Mouse (Mus musculus) lung, embryonic 16.5 days (tissue): ENCODE data around the gene Lrrc1. TPM values are rescaled to one million over a fixed set of nuclear protein-coding genes. Genes with fewer than 3 reads are reported as not detected.

Experiments used
- ATAC-seq: fragments of 200-750 bp; cut with Nextera tagmentation; 2 replicates; pipeline ENCODE4 v1.8.0; 2017; ENCODE audit warnings: low read depth, mild to moderate bottlenecking, moderate library complexity
- H3K27ac ChIP-seq: fragments of 300-500 bp; sonication (generic); 2 replicates; pipeline ENCODE4 v1.5.1; 2014; ENCODE audit warnings: mild to moderate bottlenecking, control low read depth, low read length
- H3K27me3 ChIP-seq: fragments of 300-500 bp; sonication (generic); 2 replicates; pipeline ENCODE4 v1.6.1; 2014; ENCODE audit warnings: low read depth, low read length, mixed read lengths; ENCODE audit not compliant: control insufficient read depth, insufficient read depth
- H3K36me3 ChIP-seq: fragments of 300-500 bp; sonication (generic); 2 replicates; pipeline ENCODE4 v1.6.1; 2014; ENCODE audit warnings: low read length; ENCODE audit not compliant: control insufficient read depth, insufficient read depth
- H3K4me1 ChIP-seq: fragments of 300-500 bp; sonication (generic); replicated peaks from 2 replicates; pipeline ENCODE4 v1.6.1; 2014; ENCODE audit warnings: low read length, mixed read lengths; ENCODE audit not compliant: control insufficient read depth, insufficient read depth
- H3K4me2 ChIP-seq: fragments of 300-500 bp; sonication (generic); 2 replicates; pipeline ENCODE4 v1.6.1; 2014; ENCODE audit warnings: low read depth, low read length, control low read depth
- H3K4me3 ChIP-seq: fragments of 300-500 bp; sonication (generic); 2 replicates; pipeline ENCODE4 v1.5.1; 2014; ENCODE audit warnings: mild to moderate bottlenecking, low read length, control low read depth
- H3K9ac ChIP-seq: fragments of 300-500 bp; sonication (generic); 2 replicates; pipeline ENCODE4 v1.6.1; 2014; ENCODE audit warnings: low read length, control low read depth
- H3K9me3 ChIP-seq: fragments of 300-500 bp; sonication (generic); 2 replicates; pipeline ENCODE4 v1.6.1; 2016; ENCODE audit warnings: low read length; ENCODE audit not compliant: control insufficient read depth
- WGBS: fragments of 180-500 bp; shearing (Covaris S2); extraction: QIAGEN DNeasy Blood & Tissue Kit; methylation state at CpG from one replicate; pipeline ENCODE4 v1.1.7; 2014; 5-methylcytosine and 5-hydroxymethylcytosine counted together
- polyA plus RNA-seq: library from polyadenylated mRNA; unstranded; fragments of >200 nt; fragmentation: Nextera tagmentation; extraction: Ambion mirVana; gene quantifications from 2 replicates; pipeline ENCODE4 v1.2.1, GENCODE M21; 2015

The Lrrc1 gene
- polyA plus RNA-seq, 1 experiment from 2014 or later: 10.3 TPM

DNA sequence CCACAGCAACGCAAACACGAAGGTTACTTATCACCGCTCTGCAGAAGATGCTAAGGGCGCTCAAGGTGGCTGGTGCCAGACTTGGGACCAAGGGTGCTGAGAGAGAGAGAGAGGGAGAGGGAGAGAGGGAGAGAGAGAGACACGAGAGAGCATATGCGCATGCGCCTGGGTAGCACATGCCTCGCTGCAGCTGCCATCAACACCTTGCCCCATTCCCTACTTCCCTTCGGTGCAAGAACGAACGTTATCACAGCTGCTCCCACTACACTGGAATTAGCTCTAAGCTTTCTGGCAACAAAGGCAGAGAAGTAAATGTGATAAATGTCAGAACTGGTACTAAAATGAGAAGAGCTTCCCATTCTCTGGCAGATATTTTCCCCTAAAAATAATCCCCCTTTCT, 79.3 kb downstream of the Lrrc1 start:
- Histone ChIP-seq H3K4me3 (no peak overlapping the region), H3K9ac (no peak overlapping the region), H3K36me3 (no peaks in the 10 kb centered on the region; the same call in none of the 2 replicates), H3K27ac (no peak overlapping the region), H3K4me1 (peaks cover 8% of the 10 kb centered on the region), H3K27me3 (no peaks in the 10 kb centered on the region), H3K9me3 (no peaks in the 10 kb centered on the region), H3K4me2 (no peak overlapping the region)
- no peak for ATAC-seq
- WGBS: 72% methylated on average over 11 of the region's 11 CpGs

DNA sequence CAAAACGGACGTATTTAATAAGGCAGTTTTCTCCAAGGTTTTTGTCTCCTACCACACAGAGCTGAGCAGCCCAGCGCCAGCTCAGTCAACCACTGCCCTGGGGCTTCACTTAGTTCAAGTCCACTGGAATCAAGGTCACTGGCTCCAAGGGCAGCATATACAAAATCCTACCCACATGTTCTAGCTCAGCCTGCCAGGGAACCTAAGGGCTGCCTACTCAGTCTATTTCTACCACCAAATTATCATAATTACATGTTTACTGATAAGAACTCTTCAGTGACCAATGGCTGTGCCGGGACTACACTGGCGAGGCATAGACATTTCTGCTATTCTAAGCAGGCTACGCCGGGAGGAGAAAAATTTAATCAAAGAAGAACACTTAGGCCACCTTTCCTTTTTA, 80.8 kb downstream of the Lrrc1 start:
- Histone ChIP-seq H3K9ac (no peak overlapping the region), H3K4me2 (no peak overlapping the region), H3K27ac (no peak overlapping the region), H3K27me3 (no peaks in the 10 kb centered on the region), H3K4me3 (no peak overlapping the region), H3K36me3 (no peaks in the 10 kb centered on the region; the same call in none of the 2 replicates), H3K9me3 (no peaks in the 10 kb centered on the region), H3K4me1 (peaks cover 5% of the 10 kb centered on the region; the same call in 1 of the 2 replicates)
- no peak for ATAC-seq
- WGBS: 71% methylated on average over 7 of the region's 7 CpGs

DNA sequence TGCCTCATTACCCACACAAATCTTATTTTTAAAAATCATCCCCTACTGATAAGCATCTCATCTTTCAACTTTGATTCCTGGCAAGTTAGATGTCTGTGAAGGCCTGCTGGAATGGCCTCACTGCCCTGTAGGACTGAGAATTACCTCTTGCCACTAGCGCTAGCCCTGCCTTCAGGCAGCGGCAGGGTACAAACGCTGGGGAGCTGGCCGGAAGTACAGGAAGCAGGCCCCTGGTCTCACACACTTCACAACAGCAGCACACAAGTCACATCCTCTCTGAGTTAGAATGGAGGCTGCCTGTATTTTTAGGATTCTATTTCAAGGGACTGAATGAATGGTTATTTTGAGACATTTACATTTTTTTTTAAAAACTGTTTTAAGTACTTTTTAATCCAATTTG, 81.5 kb downstream of the Lrrc1 start:
- WGBS: 48% methylated on average over 4 of the region's 4 CpGs
- peaks cover 5% of the 10 kb centered on the region; the same call in 1 of the 2 replicates for H3K4me1 ChIP-seq

DNA sequence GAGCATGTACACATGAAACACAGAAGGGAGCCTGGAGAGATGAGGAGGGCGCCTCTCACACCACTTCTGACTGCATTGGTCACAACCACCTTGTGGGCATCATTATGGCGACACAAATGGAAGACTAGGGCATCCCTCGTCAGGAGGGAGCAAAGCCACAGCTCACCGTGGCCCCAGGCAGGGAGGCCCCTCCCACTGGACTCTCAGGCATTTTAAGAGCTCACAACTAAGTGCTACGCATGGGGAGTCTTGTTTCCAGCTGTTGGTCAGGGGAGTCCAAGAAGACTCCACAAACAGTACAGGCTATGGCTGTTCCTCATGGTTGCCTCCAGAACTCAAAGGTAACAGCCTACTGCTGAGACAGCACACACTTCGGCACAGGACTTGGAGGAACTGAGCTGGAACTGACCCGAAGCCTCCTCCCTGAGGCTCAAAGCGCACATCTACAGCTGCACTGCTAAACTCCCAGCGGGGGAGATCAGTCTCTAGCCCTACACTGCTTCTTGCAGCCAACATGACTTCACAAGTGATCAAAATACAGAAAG, 83.2 kb downstream of the Lrrc1 start:
- 73% methylated on average over 9 of the region's 9 CpGs for WGBS
- H3K4me1 ChIP-seq: peaks cover 6% of the 10 kb centered on the region; the same call in 1 of the 2 replicates
- H3K9ac ChIP-seq: no peak overlapping the region
- no peak overlapping the region for H3K4me2 ChIP-seq
- ATAC-seq: no peak
- H3K4me3 ChIP-seq: no peak overlapping the region
- H3K27ac ChIP-seq: no peak overlapping the region
- no peaks in the 10 kb centered on the region for H3K27me3 ChIP-seq
- H3K9me3 ChIP-seq: no peaks in the 10 kb centered on the region
- H3K36me3 ChIP-seq: no peaks in the 10 kb centered on the region; the same call in 1 of the 2 replicates

More for the DNA sequence above, 81.5 kb downstream of the Lrrc1 start:
- H3K27ac ChIP-seq: no peak overlapping the region
- no peaks in the 10 kb centered on the region for H3K9me3 ChIP-seq
- no peak overlapping the region for H3K4me3 ChIP-seq
- no peak overlapping the region for H3K9ac ChIP-seq
- no peak overlapping the region for H3K4me2 ChIP-seq
- no peaks in the 10 kb centered on the region for H3K27me3 ChIP-seq
- no peaks in the 10 kb centered on the region; the same call in none of the 2 replicates for H3K36me3 ChIP-seq
- ATAC-seq: no peak

DNA sequence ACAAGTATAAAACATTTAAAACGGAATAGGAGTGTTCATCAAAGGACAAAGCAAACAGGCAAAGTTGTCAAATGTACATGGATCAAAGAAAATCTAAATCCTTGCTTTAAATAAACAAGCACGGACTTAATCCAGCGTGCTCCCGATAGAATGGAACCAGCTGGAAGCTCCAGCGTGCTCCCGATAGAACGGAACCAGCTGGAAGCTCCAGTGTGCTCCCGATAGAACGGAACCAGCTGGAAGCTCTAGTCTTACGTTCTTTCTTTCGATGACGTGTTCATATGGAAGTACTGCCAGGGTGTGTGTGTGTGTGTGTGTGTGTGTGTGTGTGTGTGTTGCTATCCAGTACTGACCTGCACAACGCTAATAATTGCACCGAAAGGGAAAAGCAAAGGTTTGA, 84.3 kb downstream of the Lrrc1 start:
- peak; percentile 53 for ATAC-seq
- H3K36me3 ChIP-seq: no peaks in the 10 kb centered on the region; the same call in 1 of the 2 replicates
- WGBS: 61% methylated on average over 14 of the region's 14 CpGs
- no peak overlapping the region for H3K4me2 ChIP-seq
- no peak overlapping the region for H3K9ac ChIP-seq
- H3K27ac ChIP-seq: no peak overlapping the region
- H3K27me3 ChIP-seq: no peaks in the 10 kb centered on the region
- H3K4me1 ChIP-seq: peaks cover 7% of the 10 kb centered on the region; the same call in 1 of the 2 replicates
- H3K4me3 ChIP-seq: no peak overlapping the region
- H3K9me3 ChIP-seq: no peaks in the 10 kb centered on the region

DNA sequence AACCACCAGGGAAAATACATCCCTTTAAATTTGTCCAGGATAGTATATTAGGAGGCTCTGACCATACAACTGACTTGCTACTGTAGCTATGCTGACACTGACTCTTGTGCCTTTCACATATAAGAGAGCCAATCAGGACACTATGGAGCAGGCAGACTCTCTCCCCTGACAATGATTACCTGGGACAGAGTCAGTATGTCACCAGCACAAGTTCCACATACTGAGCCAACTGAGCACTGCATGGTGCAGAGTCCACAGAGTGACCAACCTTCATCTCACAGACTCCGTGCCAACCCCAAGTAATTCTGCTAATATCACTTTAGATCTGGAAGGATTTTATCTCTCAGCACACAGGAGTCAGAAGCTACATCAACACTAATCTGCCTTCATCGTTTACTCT, 85.3 kb downstream of the Lrrc1 start:
- H3K27ac ChIP-seq: no peak overlapping the region
- no peak overlapping the region for H3K4me3 ChIP-seq
- no peaks in the 10 kb centered on the region; the same call in 1 of the 2 replicates for H3K36me3 ChIP-seq
- no peak for ATAC-seq
- 58% methylated on average over 2 of the region's 2 CpGs for WGBS
- no peak overlapping the region for H3K9ac ChIP-seq
- no peaks in the 10 kb centered on the region for H3K27me3 ChIP-seq
- H3K9me3 ChIP-seq: no peaks in the 10 kb centered on the region
- H3K4me1 ChIP-seq: peaks cover 7% of the 10 kb centered on the region; the same call in 1 of the 2 replicates
- no peak overlapping the region for H3K4me2 ChIP-seq

DNA sequence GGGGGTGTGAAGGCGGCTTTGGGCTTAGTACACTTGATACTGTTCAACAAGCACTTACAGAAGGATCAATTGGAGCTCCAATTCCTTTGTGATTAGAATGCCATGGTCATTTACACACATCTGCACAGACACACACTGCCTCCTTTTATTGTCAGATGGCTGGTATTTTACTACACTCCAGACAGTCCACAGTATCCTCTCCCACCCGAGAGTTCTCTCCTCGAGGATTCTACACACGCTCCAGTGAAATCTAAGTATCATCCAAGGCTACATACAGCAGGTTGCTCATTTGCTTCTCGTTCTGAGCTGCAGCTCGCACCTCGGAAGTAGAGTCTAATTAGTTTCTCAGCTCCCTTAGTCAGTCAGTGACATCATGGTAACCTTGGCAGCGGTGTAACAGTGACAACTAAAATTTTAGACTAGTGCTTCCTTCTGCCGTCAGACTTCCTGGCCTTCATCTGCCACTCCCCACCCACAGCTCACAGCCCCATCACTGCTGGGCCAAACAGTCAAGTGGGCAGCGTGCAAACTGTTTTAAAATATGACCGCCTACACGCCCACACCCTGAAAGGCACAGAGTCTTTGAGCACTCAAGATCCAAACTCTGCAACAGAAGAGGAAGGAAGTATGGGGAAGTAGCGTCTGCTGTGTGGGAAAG, 88.4 kb downstream of the Lrrc1 start:
- no peak overlapping the region for H3K4me2 ChIP-seq
- H3K27ac ChIP-seq: no peak overlapping the region
- H3K36me3 ChIP-seq: peaks cover 2% of the 10 kb centered on the region
- no peaks in the 10 kb centered on the region for H3K9me3 ChIP-seq
- WGBS: 66% methylated on average over 13 of the region's 13 CpGs
- no peak overlapping the region for H3K4me3 ChIP-seq
- no peak overlapping the region for H3K9ac ChIP-seq
- H3K4me1 ChIP-seq: 0 out of 2 replicates have a peak, but pooled peaks cover 2% of the 10 kb centered on the region
- H3K27me3 ChIP-seq: no peaks in the 10 kb centered on the region
- ATAC-seq: 0 out of 2 replicates have a peak, but pooled peaks have one; percentile 30

DNA sequence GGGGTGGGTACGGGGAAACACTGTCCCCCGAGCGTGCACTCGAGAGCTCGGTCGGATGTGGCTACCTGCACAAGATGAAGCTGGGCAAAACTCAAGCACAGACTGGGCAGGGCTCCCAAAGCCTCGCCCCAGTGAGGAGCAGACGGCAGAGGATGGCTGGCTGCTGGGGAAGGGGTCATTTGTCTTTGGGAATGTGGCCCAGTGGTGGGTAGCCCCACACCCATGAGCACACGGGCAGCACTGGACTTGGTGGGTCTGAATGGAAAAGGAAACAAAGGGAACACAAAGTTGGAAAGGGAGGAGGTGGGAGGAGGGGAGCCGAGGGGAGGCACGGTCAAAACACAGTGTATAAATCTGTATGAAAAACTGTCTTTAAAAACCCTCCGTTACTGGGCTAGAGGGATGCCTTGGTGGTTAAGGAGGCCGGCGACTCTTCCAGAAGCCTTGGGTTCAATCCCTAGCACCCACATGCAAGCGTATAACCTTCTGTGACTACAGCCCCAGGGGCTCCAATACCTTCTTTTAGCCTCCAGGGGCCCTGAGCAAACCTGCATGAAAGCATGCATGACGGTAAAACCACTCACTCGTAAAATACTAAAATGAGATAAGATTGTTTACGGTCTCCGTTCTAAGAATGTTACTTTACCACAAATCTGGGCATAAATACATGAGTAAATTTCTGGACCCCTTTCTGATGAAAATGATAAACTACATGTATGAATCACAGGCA, 89.1 kb downstream of the Lrrc1 start:
- peaks cover 2% of the 10 kb centered on the region; the same call in 1 of the 2 replicates for H3K36me3 ChIP-seq
- no peaks in the 10 kb centered on the region for H3K9me3 ChIP-seq
- no peaks in the 10 kb centered on the region for H3K27me3 ChIP-seq
- no peak overlapping the region for H3K9ac ChIP-seq
- no peak for ATAC-seq
- no peak overlapping the region for H3K27ac ChIP-seq
- H3K4me2 ChIP-seq: no peak overlapping the region
- 84% methylated on average over 19 of the region's 19 CpGs for WGBS
- 0 out of 2 replicates have a peak, but pooled peaks cover 2% of the 10 kb centered on the region for H3K4me1 ChIP-seq
- no peak overlapping the region for H3K4me3 ChIP-seq
